Mouse (Mus musculus): ENCODE measurements at regions not wholly inside any gene's neighbourhood (a gene's known extent, or its start where the extent isn't known, plus 50 kb on each side); places are given as distances from the start of the nearest gene placed in this dataset.

DNA sequence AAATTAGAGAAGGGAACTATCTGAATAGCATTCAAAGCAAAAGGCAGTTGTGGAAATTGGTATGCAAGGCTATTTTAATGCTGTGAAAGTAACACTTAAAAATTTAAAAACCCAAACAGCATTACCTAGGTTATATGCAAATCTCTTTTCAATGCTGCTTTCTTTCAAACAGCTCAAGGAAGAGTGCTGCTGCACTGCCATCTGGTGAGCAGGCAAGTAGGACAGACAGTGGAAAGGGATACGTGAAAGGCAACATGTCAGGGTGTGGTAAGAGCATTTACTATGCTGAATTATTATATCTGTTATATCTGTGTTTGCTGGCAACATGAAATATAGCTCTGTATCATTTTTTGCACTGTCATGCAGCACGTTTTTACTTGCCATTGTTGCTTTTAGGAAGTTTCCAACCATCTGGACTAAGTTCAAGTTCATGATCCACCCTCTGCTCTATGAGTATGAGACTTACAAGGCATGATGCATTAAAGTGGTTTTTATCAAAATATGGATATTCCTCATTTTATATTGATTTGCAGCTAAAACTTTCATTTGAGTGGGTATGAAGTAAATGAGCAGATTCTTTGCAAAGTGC is 1223.0 kb downstream of the Dnajb9 start:
- DNase-seq (ENCODE audit: low spot score): peak; percentile 30

GRCm38 (mm10) chr12:42986505-42986904 is 1223.6 kb downstream of the Dnajb9 start:
- DNase-seq (ENCODE audit: low spot score): no peak

- DNase-seq (ENCODE audit: low spot score): no peak
These were observed 1224.0 kb downstream of the Dnajb9 start for GRCm38 (mm10) chr12:42986096-42986495.

DNA sequence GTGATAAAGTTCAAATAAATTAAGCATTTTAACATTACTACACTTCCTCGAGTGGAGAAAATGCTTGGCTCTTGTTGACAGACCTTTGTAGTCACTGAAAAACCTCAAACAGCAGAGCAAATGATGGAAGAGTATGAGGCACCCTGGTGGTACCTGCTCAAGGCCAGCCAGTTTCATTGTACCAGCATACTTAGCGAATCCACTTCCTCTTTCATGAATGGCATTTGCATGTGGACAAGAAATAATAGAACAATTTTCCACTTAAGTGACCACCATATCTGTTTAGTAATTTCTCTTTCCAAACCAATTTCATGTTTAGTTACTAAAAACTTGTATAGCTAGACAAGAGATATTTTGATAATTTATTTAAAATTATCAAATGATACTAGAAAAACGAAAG is 1231.3 kb downstream of the Dnajb9 start:
- no peak for DNase-seq (ENCODE audit: low spot score)

- peak; percentile 43 for DNase-seq (ENCODE audit: low spot score)
These were observed 1237.4 kb downstream of the Dnajb9 start for GRCm38 (mm10) chr12:42972766-42973165.

DNA sequence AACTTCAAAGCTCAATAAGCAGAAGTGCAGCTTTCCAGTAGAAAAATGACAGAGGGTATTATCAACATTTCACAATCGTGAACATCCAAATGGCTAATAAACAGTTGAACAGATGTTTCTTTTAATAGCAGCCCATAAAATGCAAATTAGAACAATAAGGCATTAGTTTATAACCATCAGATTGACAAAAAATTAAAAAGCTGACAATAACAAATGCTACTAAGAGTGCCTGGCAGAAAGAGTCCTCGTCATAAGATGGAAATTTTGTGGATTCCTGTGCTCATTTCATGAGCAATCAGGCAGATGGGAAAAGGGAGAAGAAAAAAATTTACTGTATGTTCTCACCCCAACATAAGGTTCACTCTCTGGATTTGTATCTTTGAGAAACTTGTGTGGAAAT is 1248.6 kb downstream of the Dnajb9 start:
- DNase-seq (ENCODE audit: low spot score): no peak

DNA sequence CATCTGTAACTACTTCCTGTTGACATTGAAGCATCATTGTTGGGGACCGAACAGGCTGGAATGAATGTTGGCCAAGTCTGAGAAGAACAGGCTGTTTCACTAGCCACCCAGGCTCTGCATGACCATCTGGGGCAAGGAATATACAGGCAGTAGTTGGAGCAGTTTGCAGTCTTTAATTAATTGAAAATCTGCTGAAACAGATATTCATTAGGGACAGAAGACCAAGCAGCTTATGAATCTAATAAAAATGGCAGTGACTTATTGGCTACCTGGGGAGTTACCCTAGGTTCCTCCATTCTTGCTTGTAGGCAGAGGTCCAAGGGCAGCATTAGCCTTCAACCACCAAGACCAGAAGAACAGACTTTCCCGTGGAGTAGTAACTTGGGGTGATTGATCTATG is 1262.2 kb downstream of the Dnajb9 start:
- DNase-seq (ENCODE audit: low spot score): no peak

- DNase-seq (ENCODE audit: low spot score): no peak
These were observed 1295.8 kb downstream of the Dnajb9 start for GRCm38 (mm10) chr12:42914374-42914773.

Data from embryo, embryonic 10 days (tissue).